Mouse (Mus musculus) CH12.LX (cell line): ENCODE measurements around the gene Gsta3.

Source experiments
- CTCF ChIP-seq, 2 experiments: IDR thresholded peaks in 1 of 2; conservative IDR thresholded peaks in 1 of 2; 2 replicates each; pipeline ENCODE4 v1.5.1; 2011 to 2012; ENCODE audit warnings: low read depth in 2 of 2, low read length in 2 of 2, improper control_type of control experiment in 1 of 2, inconsistent platforms in 1 of 2, mild to moderate bottlenecking in 1 of 2, moderate library complexity in 1 of 2
- E2F4 ChIP-seq: IDR thresholded peaks from 2 replicates; pipeline ENCODE4 v1.6.1; 2011; ENCODE audit warnings: low read depth, low read length, improper control_type of control experiment; ENCODE audit not compliant: insufficient replicate concordance
- EP300 ChIP-seq: IDR thresholded peaks from 2 replicates; pipeline ENCODE4 v1.6.1; 2011; ENCODE audit warnings: low read length, improper control_type of control experiment
- JUND ChIP-seq: conservative IDR thresholded peaks from 2 replicates; pipeline ENCODE4 v1.6.1; 2011; ENCODE audit warnings: low read depth, low read length, improper control_type of control experiment
- MAZ ChIP-seq: IDR thresholded peaks from 2 replicates; pipeline ENCODE4 v1.6.1; 2012; ENCODE audit warnings: low read depth, mild to moderate bottlenecking, inconsistent platforms, low read length, improper control_type of control experiment, moderate library complexity
- MXI1 ChIP-seq: IDR thresholded peaks from 2 replicates; pipeline ENCODE4 v1.6.1; 2011; ENCODE audit warnings: mild to moderate bottlenecking, low read depth, low read length, improper control_type of control experiment
- NELFE ChIP-seq: IDR thresholded peaks from 2 replicates; pipeline ENCODE4 v1.6.1; 2011; ENCODE audit warnings: low read depth, low read length, improper control_type of control experiment
- POLR2A ChIP-seq: IDR thresholded peaks from 2 replicates; pipeline ENCODE4 v1.6.1; 2011; ENCODE audit warnings: low read depth, mild to moderate bottlenecking, improper control_type of control experiment, low read length
- TCF12 ChIP-seq: IDR thresholded peaks from 2 replicates; pipeline ENCODE4 v1.6.1; 2014; ENCODE audit warnings: low read depth, mild to moderate bottlenecking, inconsistent platforms, low read length, improper control_type of control experiment
- UBTF ChIP-seq: IDR thresholded peaks from 2 replicates; pipeline ENCODE4 v1.6.1; 2012; ENCODE audit warnings: low read depth, mild to moderate bottlenecking, inconsistent platforms, low read length, improper control_type of control experiment, moderate library complexity
- ZNF384 ChIP-seq: IDR thresholded peaks from 2 replicates; pipeline ENCODE4 v1.6.1; 2012; ENCODE audit warnings: low read depth, low read length, improper control_type of control experiment, inconsistent platforms

DNA sequence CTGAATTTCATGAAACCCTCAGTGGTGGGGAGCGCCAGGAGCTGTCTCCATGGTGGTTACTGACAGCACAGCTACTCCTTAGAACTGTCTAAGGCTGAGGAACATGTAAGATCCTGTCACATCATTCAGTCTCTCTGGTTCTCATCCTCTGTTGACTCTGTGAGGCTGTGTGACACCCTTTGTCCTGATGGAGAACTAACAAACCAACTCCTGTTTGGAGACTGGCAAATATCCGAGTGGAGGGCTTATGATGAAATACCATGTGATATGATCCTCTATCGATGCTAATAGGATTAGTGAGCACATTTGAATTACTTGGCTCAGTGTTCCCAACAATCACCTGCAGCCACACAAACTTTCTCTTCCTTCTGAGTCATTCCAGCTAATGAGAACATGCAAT is 5.7 kb downstream of the Gsta3 start:
- no peak for TF ChIP-seq CTCF (conservative IDR thresholded peaks at IDR 0.05 in 1 of 2, IDR thresholded peaks at IDR 0.05 in 1 of 2; ENCODE audit: low read depth in 2 of 2, low read length in 2 of 2)
- TF ChIP-seq EP300, result no peak
- TF ChIP-seq TCF12, result no peak
- no peak for TF ChIP-seq NELFE
- TF ChIP-seq POLR2A, result no peak
- no peak for TF ChIP-seq UBTF
- no peak for TF ChIP-seq ZNF384
- no peak for TF ChIP-seq MAZ
- no peak for TF ChIP-seq JUND
- no peak for TF ChIP-seq E2F4
- no peak for TF ChIP-seq MXI1
